In genomic region chr9:57831267-57832082, GRCm38 (mm10) we compare ENCODE assay signal across 8 mouse cellular contexts. TPM values are rescaled to one million over a fixed set of nuclear protein-coding genes. Genes with fewer than 3 reads are reported as not detected.
A peak's percentile ranks its signal among the peaks of the same experiment; 100 is the strongest.
DNase-seq lines count a peak whose midpoint lies in the region; ATAC-seq lines count a peak whose summit lies in the region.

No protein-coding gene starts in this region.

- no peaks in the 10 kb centered on the region for H3K36me3 ChIP-seq in hindbrain, embryonic 15.5 days

- peak overlapping the region; percentile 65 for H3K27ac ChIP-seq in hindbrain, embryonic 15.5 days (replicated peaks)

- H3K27me3 ChIP-seq in hindbrain, embryonic 15.5 days: no peaks in the 10 kb centered on the region

- peak; percentile 79 for DNase-seq in R1 (ENCODE audit: low read depth, low spot score)
- DNase-seq in cerebellum, postnatal 4 days (ENCODE audit: low spot score in 2 of 2): peak; percentile 80 to 91
- peak; percentile 91 for DNase-seq in gastrocnemius, adult 18-20 months (ENCODE audit: low spot score)
- DNase-seq in left cerebral cortex, adult 11 months (ENCODE audit: low spot score): peak; percentile 85
- DNase-seq in lung, postnatal 36 days: peak; percentile 95
- DNase-seq in right cerebral cortex, adult 18-20 months: peak; percentile 94
- peak; percentile 80 for DNase-seq in urinary bladder, postnatal 10 days (ENCODE audit: low spot score)

- peak; percentile 90 for ATAC-seq in hindbrain, embryonic 15.5 days (ENCODE audit: low FRiP score, low read depth)

- peak overlapping the region; percentile 48 for H3K4me2 ChIP-seq in hindbrain, embryonic 15.5 days

- peak overlapping the region; percentile 18 for H3K4me3 ChIP-seq in hindbrain, embryonic 15.5 days

- peaks cover 60% of the 10 kb centered on the region for H3K4me1 ChIP-seq in hindbrain, embryonic 15.5 days (replicated peaks)

- no peaks in the 10 kb centered on the region for H3K9me3 ChIP-seq in hindbrain, embryonic 15.5 days

- WGBS in hindbrain, embryonic 15.5 days: 11% methylated on average over 24 of the region's 24 CpGs

- H3K9ac ChIP-seq in hindbrain, embryonic 15.5 days: no peak overlapping the region

RNA-seq across cellular contexts. Expression of gene Arid3b, which starts 5.1 kb away (rescaled TPM):
- total RNA-seq in gastrocnemius, adult 18-20 months (2021): 1 to 10 TPM; 3.7 TPM
- polyA plus RNA-seq in hindbrain, embryonic 15.5 days (2015; fragmentation: Nextera tagmentation; extraction: Ambion mirVana): 7.7 and 8.5 TPM in 2 replicates

Comparison
In these comparisons a context has a peak if more than half of its experiments do, and no peak if none do; other contexts are left out.
1. Peak in every context shown above with its lines: DNase-seq, ATAC-seq, H3K4me3 ChIP-seq and H3K27ac ChIP-seq.